Mouse (Mus musculus): ENCODE measurements around the gene Khdrbs1.
"Not testable (repeated sequence)": the region's sequence is repeated elsewhere in the genome, so short reads cannot be mapped to it uniquely, and the experiment has no call there.

Khdrbs1 gene

GRCm38 (mm10) chr4:129742232-129743009 lies at the start of gene Khdrbs1:
Gene Khdrbs1 (minus strand): TSS chr4:129742303.
- in situ Hi-C loops (cut with MboI; ENCODE audit: low pct_unique_long_range_greater_than_20kb in 1 of 2, low sequenced_read_pairs in 2 of 2, unreplicated experiment in 1 of 2): no loop called here

- in situ Hi-C loops (cut with MboI; ENCODE audit: low pct_unique_long_range_greater_than_20kb in 1 of 2, low sequenced_read_pairs in 2 of 2, unreplicated experiment in 1 of 2): no loop called here
These were observed 49.3 kb upstream of the Khdrbs1 start for GRCm38 (mm10) chr4:129791399-129791798.

GRCm38 (mm10) chr4:129790475-129790874 lies 48.4 kb upstream of the Khdrbs1 start:
- in situ Hi-C loops (cut with MboI; ENCODE audit: low pct_unique_long_range_greater_than_20kb in 1 of 2, low sequenced_read_pairs in 2 of 2, unreplicated experiment in 1 of 2): no loop called here

- in situ Hi-C loops (cut with MboI; ENCODE audit: low pct_unique_long_range_greater_than_20kb in 1 of 2, low sequenced_read_pairs in 2 of 2, unreplicated experiment in 1 of 2): loop anchor here (5.0 to 10.0 kb wide), 2 partner anchors 68 to 135 kb away; partner anchors contain the start of gene Spocd1 (in 1 of the 2)
These were observed 47.5 kb upstream of the Khdrbs1 start for GRCm38 (mm10) chr4:129789635-129790034.

GRCm38 (mm10) chr4:129788693-129789092 lies 46.6 kb upstream of the Khdrbs1 start:
- in situ Hi-C loops (cut with MboI; ENCODE audit: low pct_unique_long_range_greater_than_20kb in 1 of 2, low sequenced_read_pairs in 2 of 2, unreplicated experiment in 1 of 2): loop anchor here (5.0 to 10.0 kb wide), 2 partner anchors 69 to 136 kb away; partner anchors contain the start of gene Spocd1 (in 1 of the 2)

- in situ Hi-C loops (cut with MboI; ENCODE audit: low pct_unique_long_range_greater_than_20kb in 1 of 2, low sequenced_read_pairs in 2 of 2, unreplicated experiment in 1 of 2): loop anchor here (5.0 to 10.0 kb wide), 2 partner anchors 72 to 140 kb away; partner anchors contain the start of gene Spocd1 (in 1 of the 2)
These were observed 43.1 kb upstream of the Khdrbs1 start for GRCm38 (mm10) chr4:129785178-129785577.

GRCm38 (mm10) chr4:129783506-129783905 lies 41.4 kb upstream of the Khdrbs1 start:
- in situ Hi-C loops (cut with MboI; ENCODE audit: low pct_unique_long_range_greater_than_20kb in 1 of 2, low sequenced_read_pairs in 2 of 2, unreplicated experiment in 1 of 2): loop anchor here (5.0 to 10.0 kb wide), 2 partner anchors 139 to 141 kb away; partner anchors contain the start of gene Spocd1 (in 1 of the 2)

- in situ Hi-C loops (cut with MboI; ENCODE audit: low pct_unique_long_range_greater_than_20kb in 1 of 2, low sequenced_read_pairs in 2 of 2, unreplicated experiment in 1 of 2): loop anchor here (5.0 to 10.0 kb wide), 2 partner anchors 139 to 142 kb away; partner anchors contain the start of gene Spocd1 (in 1 of the 2)
These were observed 40.8 kb upstream of the Khdrbs1 start for GRCm38 (mm10) chr4:129782857-129783331.

- in situ Hi-C loops (cut with MboI; ENCODE audit: low pct_unique_long_range_greater_than_20kb in 1 of 2, low sequenced_read_pairs in 2 of 2, unreplicated experiment in 1 of 2): loop anchor here (5.0 to 10.0 kb wide), 2 partner anchors 140 to 143 kb away; partner anchors contain the start of gene Spocd1 (in 1 of the 2)
These were observed 40.0 kb upstream of the Khdrbs1 start for GRCm38 (mm10) chr4:129781881-129782675.

- in situ Hi-C loops (cut with MboI; ENCODE audit: low pct_unique_long_range_greater_than_20kb in 1 of 2, low sequenced_read_pairs in 2 of 2, unreplicated experiment in 1 of 2): no loop called here
These were observed 29.8 kb upstream of the Khdrbs1 start for GRCm38 (mm10) chr4:129771672-129772521.

GRCm38 (mm10) chr4:129771314-129771671 lies 29.2 kb upstream of the Khdrbs1 start:
- in situ Hi-C loops (cut with MboI; ENCODE audit: low pct_unique_long_range_greater_than_20kb in 1 of 2, low sequenced_read_pairs in 2 of 2, unreplicated experiment in 1 of 2): no loop called here

- in situ Hi-C loops (cut with MboI; ENCODE audit: low pct_unique_long_range_greater_than_20kb in 1 of 2, low sequenced_read_pairs in 2 of 2, unreplicated experiment in 1 of 2): no loop called here
These were observed 28.5 kb upstream of the Khdrbs1 start for GRCm38 (mm10) chr4:129770600-129770999.

GRCm38 (mm10) chr4:129768742-129769141 lies 26.6 kb upstream of the Khdrbs1 start:
- in situ Hi-C loops (cut with MboI; ENCODE audit: low pct_unique_long_range_greater_than_20kb in 1 of 2, low sequenced_read_pairs in 2 of 2, unreplicated experiment in 1 of 2): not testable (repeated sequence)

- in situ Hi-C loops (cut with MboI; ENCODE audit: low pct_unique_long_range_greater_than_20kb in 1 of 2, low sequenced_read_pairs in 2 of 2, unreplicated experiment in 1 of 2): no loop called here
These were observed 25.7 kb upstream of the Khdrbs1 start for GRCm38 (mm10) chr4:129767782-129768181.

GRCm38 (mm10) chr4:129765351-129765750 lies 23.2 kb upstream of the Khdrbs1 start:
- in situ Hi-C loops (cut with MboI; ENCODE audit: low pct_unique_long_range_greater_than_20kb in 1 of 2, low sequenced_read_pairs in 2 of 2, unreplicated experiment in 1 of 2): no loop called here

GRCm38 (mm10) chr4:129762496-129762895 lies 20.4 kb upstream of the Khdrbs1 start:
- in situ Hi-C loops (cut with MboI; ENCODE audit: low pct_unique_long_range_greater_than_20kb in 1 of 2, low sequenced_read_pairs in 2 of 2, unreplicated experiment in 1 of 2): not testable (repeated sequence)

- in situ Hi-C loops (cut with MboI; ENCODE audit: low pct_unique_long_range_greater_than_20kb in 1 of 2, low sequenced_read_pairs in 2 of 2, unreplicated experiment in 1 of 2): no loop called here
These were observed 19.5 kb upstream of the Khdrbs1 start for GRCm38 (mm10) chr4:129761606-129762005.

- in situ Hi-C loops (cut with MboI; ENCODE audit: low pct_unique_long_range_greater_than_20kb in 1 of 2, low sequenced_read_pairs in 2 of 2, unreplicated experiment in 1 of 2): no loop called here
These were observed 13.4 kb upstream of the Khdrbs1 start for GRCm38 (mm10) chr4:129755455-129755854.

Data from mouse embryonic stem cell (cell line).